In the genomic region with DNA sequence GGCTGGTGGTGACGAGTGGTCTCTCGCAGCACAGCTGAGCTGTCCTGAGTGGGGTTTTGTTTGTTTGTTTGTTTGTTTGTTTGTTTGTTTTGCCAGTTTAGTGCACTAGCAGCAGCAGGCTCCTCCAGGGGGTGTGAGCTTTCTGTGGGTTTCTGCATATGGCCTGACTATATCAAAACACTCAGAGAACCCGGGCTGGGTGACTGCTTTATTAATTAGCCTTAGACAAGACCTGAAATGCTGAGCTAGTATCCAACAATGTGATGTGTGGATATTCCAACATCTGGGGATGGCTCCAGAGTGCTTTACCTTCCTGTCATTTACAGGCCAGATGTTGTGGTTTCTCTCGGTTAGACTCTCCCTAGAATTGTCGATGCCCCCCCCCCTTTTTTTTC, we compare ENCODE assay signal across 8 mouse cellular contexts. TPM values are rescaled to one million over a fixed set of nuclear protein-coding genes. Genes with fewer than 3 reads are reported as not detected.
DNase-seq lines count a peak whose midpoint lies in the region; ATAC-seq and TF ChIP-seq lines count a peak whose summit lies in the region.

No protein-coding gene starts in this region.

- TF ChIP-seq EP300 in ES-Bruce4 (IDR thresholded peaks at IDR 0.05; ENCODE audit: insufficient read depth, low read depth, low read length): no peak

- H3K9ac ChIP-seq in heart, embryonic 11.5 days (ENCODE audit: low read depth, low read length): peak overlapping the region; percentile 62; the same call in 1 of the 2 replicates
- H3K9ac ChIP-seq in ES-Bruce4 (ENCODE audit: low read depth, poor library complexity, severe bottlenecking): no peak overlapping the region

- TF ChIP-seq CTCF in ES-Bruce4 (IDR thresholded peaks at IDR 0.05; ENCODE audit: low read depth, low read length): no peak

- no peak for ATAC-seq in heart, embryonic 11.5 days (replicated peaks; ENCODE audit: insufficient number of reproducible peaks, low FRiP score, low TSS enrichment)
- ATAC-seq in hematopoietic stem cell, adult 5-6 weeks (replicated peaks in 1 of 2; ENCODE audit: insufficient read depth in 1 of 2, low FRiP score in 2 of 2, low TSS enrichment in 1 of 2, low read depth in 1 of 2, poor library complexity in 2 of 2, severe bottlenecking in 2 of 2): peak; percentile 29 to 53
- ATAC-seq in megakaryocyte, adult 5-6 weeks (ENCODE audit: poor library complexity, severe bottlenecking): peak; percentile 24

- 0 out of 2 replicates have a peak, but pooled peaks cover 3% of the 10 kb centered on the region for H3K27me3 ChIP-seq in heart, embryonic 11.5 days (ENCODE audit: control insufficient read depth, insufficient read depth, low read length)
- H3K27me3 ChIP-seq in ES-Bruce4 (ENCODE audit: control insufficient read depth, insufficient read depth, low read length, poor library complexity, severe bottlenecking): no peaks in the 10 kb centered on the region

- H3K4me3 ChIP-seq in heart, embryonic 11.5 days (ENCODE audit: low read depth, low read length): peak overlapping the region; percentile 74
- peak overlapping the region; percentile 44 for H3K4me3 ChIP-seq in ES-Bruce4 (ENCODE audit: low read depth, low read length)

- H3K36me3 ChIP-seq in heart, embryonic 11.5 days (ENCODE audit: control insufficient read depth, insufficient read depth, low read length): no peaks in the 10 kb centered on the region
- no peaks in the 10 kb centered on the region for H3K36me3 ChIP-seq in ES-Bruce4 (ENCODE audit: control insufficient read depth, insufficient read depth, low read length, poor library complexity, severe bottlenecking)

- H3K9me3 ChIP-seq in heart, embryonic 11.5 days (replicated peaks; ENCODE audit: control insufficient read depth, low read length): peaks cover 2% of the 10 kb centered on the region
- H3K9me3 ChIP-seq in ES-Bruce4 (replicated peaks; ENCODE audit: control insufficient read depth, insufficient read depth, low read length, poor library complexity, severe bottlenecking): peaks cover under 1% of the 10 kb centered on the region

- intact Hi-C loops in heart, postnatal 10 days (cut with DNase I): loop anchor here (5.0 kb wide), 1 partner anchor 249 kb away; no protein-coding TSS in a partner anchor

- no peak overlapping the region for H3K27ac ChIP-seq in heart, embryonic 11.5 days (ENCODE audit: low read depth, low read length)
- H3K27ac ChIP-seq in ES-Bruce4 (ENCODE audit: insufficient read depth, low read length): no peak overlapping the region

- no peaks in the 10 kb centered on the region for H3K4me1 ChIP-seq in heart, embryonic 11.5 days (ENCODE audit: control insufficient read depth, insufficient read depth, low read length)
- no peaks in the 10 kb centered on the region for H3K4me1 ChIP-seq in ES-Bruce4 (ENCODE audit: control insufficient read depth, insufficient read depth, low read length)

- no peak for DNase-seq in heart, postnatal 10 days
- no peak for DNase-seq in gastrocnemius, postnatal 25 days
- no peak for DNase-seq in retina, postnatal 1 day
- no peak for DNase-seq in yolk sac, embryonic 10.5 days (ENCODE audit: low spot score)

- no peak for TF ChIP-seq POLR2A in ES-Bruce4 (IDR thresholded peaks at IDR 0.05; ENCODE audit: insufficient read depth, low read length)

- WGBS in heart, embryonic 11.5 days (ENCODE audit: insufficient replicate concordance): 23% methylated on average over 5 of the region's 5 CpGs

- H3K4me2 ChIP-seq in heart, embryonic 11.5 days: peak overlapping the region; percentile 96

RNA-seq across cellular contexts. Expression of gene Cyp2u1, which starts 0.3 kb away (rescaled TPM):
- polyA plus RNA-seq in heart, embryonic 11.5 days (2014; fragmentation: Nextera tagmentation; extraction: Ambion mirVana): 8.1 and 8.4 TPM in 2 replicates
- total RNA-seq in heart, postnatal 10 days (2021): 10 to 100 TPM; 28.7 to 29.2 TPM
- 0.90 and 1.2 TPM in 2 replicates for polyA plus RNA-seq in ES-Bruce4 (2011; ENCODE audit: insufficient read depth, insufficient read length, low read depth, missing spikeins)
- 1.1 and 1.9 TPM in 2 replicates for total RNA-seq in hematopoietic stem cell, adult 5-6 weeks (2017)
- 0.18 TPM in 1 of 2 replicates, not detected in the other for total RNA-seq in megakaryocyte, adult 5-6 weeks (2015)
- total RNA-seq in megakaryocyte, adult 5-6 weeks (2017): 0.15 and 0.20 TPM in 2 replicates
- total RNA-seq in gastrocnemius, postnatal 25 days (2021): 10 to 100 TPM; 10.4 to 12.3 TPM

RNA-seq across cellular contexts. Expression of gene Hadh, which starts 31.4 kb away (rescaled TPM):
- polyA plus RNA-seq in heart, embryonic 11.5 days (2014; fragmentation: Nextera tagmentation; extraction: Ambion mirVana): 142 and 174 TPM in 2 replicates
- 100 to 1,000 TPM; 573 to 586 TPM for total RNA-seq in heart, postnatal 10 days (2021)
- 67.1 and 70.7 TPM in 2 replicates for polyA plus RNA-seq in ES-Bruce4 (2011; ENCODE audit: insufficient read depth, insufficient read length, low read depth, missing spikeins)
- 72.4 and 89.3 TPM in 2 replicates for total RNA-seq in hematopoietic stem cell, adult 5-6 weeks (2017)
- total RNA-seq in megakaryocyte, adult 5-6 weeks (2015): 25.3 and 34.4 TPM in 2 replicates
- 26.0 and 29.6 TPM in 2 replicates for total RNA-seq in megakaryocyte, adult 5-6 weeks (2017)
- total RNA-seq in gastrocnemius, postnatal 25 days (2021): 100 to 1,000 TPM; 159 to 184 TPM
